Mouse (Mus musculus): Measurements from ENCODE around the gene Tesc.

Tesc gene

GRCm38 (mm10) chr5:117999584-117999983 lies 28.0 kb upstream of the Tesc start:
- DNase-seq (ENCODE audit: low read depth, low spot score) = no peak
- H3K36me3 ChIP-seq (ENCODE audit: control insufficient read depth, insufficient read depth, low read length, poor library complexity, severe bottlenecking) = peaks cover 11% of the 10 kb centered on the region
- H3K27me3 ChIP-seq (ENCODE audit: control insufficient read depth, insufficient read depth, low read length, poor library complexity, severe bottlenecking) = no peaks in the 10 kb centered on the region

DNA sequence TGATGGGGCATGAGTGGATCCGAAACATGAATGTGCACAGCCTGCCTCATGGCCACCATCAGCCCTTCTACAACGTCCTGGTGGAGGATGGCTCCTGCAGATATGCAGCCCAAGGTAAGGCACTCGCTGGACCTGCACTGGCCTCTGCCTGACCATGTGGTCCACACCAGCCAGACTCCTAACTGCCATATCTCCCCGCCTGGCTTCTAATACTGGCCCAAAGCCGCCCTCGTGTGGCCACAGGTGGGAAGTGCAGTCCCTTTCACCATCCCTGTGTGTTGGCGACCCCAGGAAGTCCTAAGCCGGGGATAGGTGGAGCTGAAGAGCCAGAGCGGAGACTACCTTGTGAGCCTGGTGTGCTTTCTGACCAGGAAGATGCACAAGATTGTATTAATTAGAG lies 25.5 kb upstream of the Tesc start:
- Histone ChIP-seq H3K36me3 (ENCODE audit: control insufficient read depth, insufficient read depth, low read length, poor library complexity, severe bottlenecking) (peaks cover 5% of the 10 kb centered on the region), H3K27me3 (ENCODE audit: control insufficient read depth, insufficient read depth, low read length, poor library complexity, severe bottlenecking) (no peaks in the 10 kb centered on the region)
- DNase-seq (ENCODE audit: low read depth, low spot score) = peak; percentile 60

DNA sequence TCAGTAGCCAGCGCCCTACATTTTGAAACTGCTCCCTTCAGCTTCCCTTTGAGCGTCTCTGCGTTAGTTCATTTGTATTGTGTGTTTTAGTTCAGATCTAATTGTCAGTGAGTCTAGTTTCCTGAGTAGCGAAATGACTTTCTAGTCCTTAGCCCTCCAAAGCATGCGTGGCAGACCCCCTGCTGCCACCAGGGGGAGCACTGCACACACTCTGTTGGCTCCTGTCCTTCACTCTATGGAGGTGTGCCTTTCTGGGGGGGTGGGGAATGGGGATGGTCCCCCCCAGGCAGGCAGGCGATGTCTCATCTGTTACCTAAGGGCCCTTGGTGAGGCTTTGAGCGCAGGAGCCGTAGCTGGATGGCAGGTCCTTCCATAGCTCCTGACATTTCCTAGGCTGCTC lies 22.9 kb upstream of the Tesc start:
- H3K36me3 ChIP-seq (ENCODE audit: control insufficient read depth, insufficient read depth, low read length, poor library complexity, severe bottlenecking) = peaks cover 12% of the 10 kb centered on the region
- DNase-seq (ENCODE audit: low read depth, low spot score) = peak; percentile 63

GRCm38 (mm10) chr5:118005728-118006127 lies 21.8 kb upstream of the Tesc start:
- Histone ChIP-seq H3K36me3 (ENCODE audit: control insufficient read depth, insufficient read depth, low read length, poor library complexity, severe bottlenecking) (peaks cover 12% of the 10 kb centered on the region), H3K27me3 (ENCODE audit: control insufficient read depth, insufficient read depth, low read length, poor library complexity, severe bottlenecking) (no peaks in the 10 kb centered on the region)
- no peak for DNase-seq (ENCODE audit: low read depth, low spot score)

More for the DNA sequence above, 22.9 kb upstream of the Tesc start:
- no peaks in the 10 kb centered on the region for H3K27me3 ChIP-seq (ENCODE audit: control insufficient read depth, insufficient read depth, low read length, poor library complexity, severe bottlenecking)

DNA sequence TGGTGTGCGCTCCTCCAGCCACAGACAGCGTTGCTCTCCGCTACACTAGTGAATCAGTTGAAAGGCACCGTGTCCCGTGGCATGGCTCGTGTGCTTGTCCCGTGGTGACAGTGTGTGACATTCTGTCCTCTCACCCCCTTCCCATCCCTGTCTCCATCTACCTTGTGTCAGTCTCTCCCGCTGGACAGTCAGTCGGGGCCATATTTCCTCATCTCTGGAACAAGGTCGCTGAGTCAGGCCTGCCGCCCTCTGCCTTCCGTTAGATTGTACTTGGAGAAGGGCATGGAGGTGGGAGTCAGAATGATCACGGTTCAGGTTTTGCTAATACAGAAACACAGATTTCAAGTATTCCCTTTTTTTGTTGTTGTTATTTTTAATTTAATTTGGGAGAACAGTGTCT lies 19.2 kb upstream of the Tesc start:
- H3K27me3 ChIP-seq (ENCODE audit: control insufficient read depth, insufficient read depth, low read length, poor library complexity, severe bottlenecking) = no peaks in the 10 kb centered on the region
- peaks cover 8% of the 10 kb centered on the region; the same call in 1 of the 2 replicates for H3K36me3 ChIP-seq (ENCODE audit: control insufficient read depth, insufficient read depth, low read length, poor library complexity, severe bottlenecking)

GRCm38 (mm10) chr5:118010872-118011271 lies 16.7 kb upstream of the Tesc start:
- Histone ChIP-seq H3K36me3 (ENCODE audit: control insufficient read depth, insufficient read depth, low read length, poor library complexity, severe bottlenecking) (peaks cover 8% of the 10 kb centered on the region; the same call in 1 of the 2 replicates), H3K27me3 (ENCODE audit: control insufficient read depth, insufficient read depth, low read length, poor library complexity, severe bottlenecking) (no peaks in the 10 kb centered on the region)
- no peak for DNase-seq (ENCODE audit: low read depth, low spot score)

More for the DNA sequence above, 19.2 kb upstream of the Tesc start:
- no peak for DNase-seq (ENCODE audit: low read depth, low spot score)

- H3K27me3 ChIP-seq (ENCODE audit: control insufficient read depth, insufficient read depth, low read length, poor library complexity, severe bottlenecking) = no peaks in the 10 kb centered on the region
- no peak for DNase-seq (ENCODE audit: low read depth, low spot score)
- peaks cover 6% of the 10 kb centered on the region; the same call in 1 of the 2 replicates for H3K36me3 ChIP-seq (ENCODE audit: control insufficient read depth, insufficient read depth, low read length, poor library complexity, severe bottlenecking)
Measured at GRCm38 (mm10) chr5:118011796-118012195, 15.7 kb upstream of the Tesc start.

- no peaks in the 10 kb centered on the region for H3K27me3 ChIP-seq (ENCODE audit: control insufficient read depth, insufficient read depth, low read length, poor library complexity, severe bottlenecking)
- no peaks in the 10 kb centered on the region for H3K36me3 ChIP-seq (ENCODE audit: control insufficient read depth, insufficient read depth, low read length, poor library complexity, severe bottlenecking)
- no peak for DNase-seq (ENCODE audit: low read depth, low spot score)
Measured at GRCm38 (mm10) chr5:118015028-118015427, 12.5 kb upstream of the Tesc start.

GRCm38 (mm10) chr5:118015669-118016068 lies 11.9 kb upstream of the Tesc start:
- Histone ChIP-seq H3K36me3 (ENCODE audit: control insufficient read depth, insufficient read depth, low read length, poor library complexity, severe bottlenecking) (no peaks in the 10 kb centered on the region), H3K27me3 (ENCODE audit: control insufficient read depth, insufficient read depth, low read length, poor library complexity, severe bottlenecking) (no peaks in the 10 kb centered on the region)
- no peak for DNase-seq (ENCODE audit: low read depth, low spot score)

DNA sequence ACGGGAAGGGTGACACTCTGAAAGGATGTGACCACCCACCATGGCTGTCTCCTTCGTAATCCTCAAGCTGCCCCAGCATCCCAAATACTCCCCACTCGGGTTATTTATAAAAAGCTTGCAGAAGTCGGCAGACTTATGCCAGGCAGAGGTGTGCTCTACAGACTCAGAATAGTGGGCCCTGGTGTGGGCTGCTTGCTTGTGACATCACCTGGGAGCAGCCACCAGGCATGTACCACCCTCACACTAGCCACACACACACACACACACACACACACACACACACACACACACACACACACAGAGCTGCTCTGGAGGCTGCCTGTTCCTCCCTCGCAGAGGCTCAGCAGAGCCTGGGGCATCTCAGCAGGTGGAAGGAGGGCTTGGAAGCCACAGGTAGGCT lies 10.0 kb upstream of the Tesc start:
- Histone ChIP-seq H3K36me3 (ENCODE audit: control insufficient read depth, insufficient read depth, low read length, poor library complexity, severe bottlenecking) (no peaks in the 10 kb centered on the region), H3K27me3 (ENCODE audit: control insufficient read depth, insufficient read depth, low read length, poor library complexity, severe bottlenecking) (no peaks in the 10 kb centered on the region)
- no peak for DNase-seq (ENCODE audit: low read depth, low spot score)

- Histone ChIP-seq H3K36me3 (ENCODE audit: control insufficient read depth, insufficient read depth, low read length, poor library complexity, severe bottlenecking) (no peaks in the 10 kb centered on the region), H3K27me3 (ENCODE audit: control insufficient read depth, insufficient read depth, low read length, poor library complexity, severe bottlenecking) (no peaks in the 10 kb centered on the region)
- DNase-seq (ENCODE audit: low read depth, low spot score) = no peak
Measured at GRCm38 (mm10) chr5:118019905-118020304, 7.6 kb upstream of the Tesc start.

- no peaks in the 10 kb centered on the region for H3K36me3 ChIP-seq (ENCODE audit: control insufficient read depth, insufficient read depth, low read length, poor library complexity, severe bottlenecking)
Measured at GRCm38 (mm10) chr5:118023053-118023452, 4.5 kb upstream of the Tesc start.

GRCm38 (mm10) chr5:118025880-118026279 lies 1.7 kb upstream of the Tesc start:
- no peaks in the 10 kb centered on the region for H3K36me3 ChIP-seq (ENCODE audit: control insufficient read depth, insufficient read depth, low read length, poor library complexity, severe bottlenecking)
- no peak for DNase-seq (ENCODE audit: low read depth, low spot score)
- peaks cover 5% of the 10 kb centered on the region; the same call in 1 of the 2 replicates for H3K27me3 ChIP-seq (ENCODE audit: control insufficient read depth, insufficient read depth, low read length, poor library complexity, severe bottlenecking)

More at GRCm38 (mm10) chr5:118023053-118023452, 4.5 kb upstream of the Tesc start:
- DNase-seq (ENCODE audit: low read depth, low spot score) = no peak
- H3K27me3 ChIP-seq (ENCODE audit: control insufficient read depth, insufficient read depth, low read length, poor library complexity, severe bottlenecking) = peaks cover 4% of the 10 kb centered on the region; the same call in 1 of the 2 replicates

DNA sequence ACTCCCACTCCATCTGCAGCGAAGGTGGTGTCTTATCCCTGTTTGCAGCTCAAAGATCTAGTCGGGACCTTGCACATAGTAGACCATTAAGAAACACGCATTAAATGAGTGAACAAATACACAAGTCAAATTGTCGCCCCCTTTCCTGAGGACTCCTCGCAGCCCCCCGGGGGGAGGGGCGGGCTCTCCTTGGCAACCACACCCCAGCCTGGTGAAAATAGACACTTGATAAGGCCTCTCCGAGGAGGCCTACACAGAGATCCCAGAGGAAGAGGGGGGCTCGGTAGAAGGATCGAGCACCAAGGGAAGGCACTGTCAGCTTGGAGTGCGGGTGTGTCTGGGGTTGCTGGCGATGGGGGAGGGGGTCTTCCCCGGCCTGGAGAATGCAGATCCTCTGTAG lies 1.2 kb upstream of the Tesc start:
- Histone ChIP-seq H3K36me3 (ENCODE audit: control insufficient read depth, insufficient read depth, low read length, poor library complexity, severe bottlenecking) (no peaks in the 10 kb centered on the region), H3K27me3 (ENCODE audit: control insufficient read depth, insufficient read depth, low read length, poor library complexity, severe bottlenecking) (peaks cover 5% of the 10 kb centered on the region; the same call in 1 of the 2 replicates)
- no peak for DNase-seq (ENCODE audit: low read depth, low spot score)

GRCm38 (mm10) chr5:118027101-118027697 lies 344 bp upstream of the Tesc start:
- Histone ChIP-seq H3K36me3 (ENCODE audit: control insufficient read depth, insufficient read depth, low read length, poor library complexity, severe bottlenecking) (no peaks in the 10 kb centered on the region), H3K27me3 (ENCODE audit: control insufficient read depth, insufficient read depth, low read length, poor library complexity, severe bottlenecking) (peaks cover 5% of the 10 kb centered on the region; the same call in 1 of the 2 replicates)
- no peak for DNase-seq (ENCODE audit: low read depth, low spot score)

Data from splenic B cell, adult 2 months (primary cell).